Mouse (Mus musculus) liver, embryonic 11.5 days (tissue): Measurements from ENCODE around the gene Rinl. TPM values are rescaled to one million over a fixed set of nuclear protein-coding genes. Genes with fewer than 3 reads are reported as not detected.

Experiments used
- ATAC-seq: fragments of 200-750 bp; cut with Nextera tagmentation; replicated peaks from 2 replicates; pipeline ENCODE4 v1.8.0; 2017; ENCODE audit warnings: moderate number of reproducible peaks, mild to moderate bottlenecking, moderate TSS enrichment, moderate library complexity; ENCODE audit not compliant: low FRiP score
- DNase-seq: peaks from one replicate; pipeline ENCODE4 v3.0.0-alpha.2; 2017; ENCODE audit warnings: low spot score
- H3K27ac ChIP-seq: fragments of 300-500 bp; sonication (generic); 2 replicates; pipeline ENCODE4 v1.5.1; 2014; ENCODE audit warnings: mild to moderate bottlenecking, low read depth, low read length, control low read depth
- H3K27me3 ChIP-seq: fragments of 300-500 bp; sonication (generic); replicated peaks from 2 replicates; pipeline ENCODE4 v1.6.1; 2014; ENCODE audit warnings: low read length, mixed read lengths; ENCODE audit not compliant: control insufficient read depth, insufficient read depth
- H3K36me3 ChIP-seq: fragments of 300-500 bp; sonication (generic); 2 replicates; pipeline ENCODE4 v1.6.1; 2014; ENCODE audit warnings: mild to moderate bottlenecking, low read length, moderate library complexity, mixed read lengths; ENCODE audit not compliant: control insufficient read depth, insufficient read depth
- H3K4me1 ChIP-seq: fragments of 300-500 bp; sonication (generic); replicated peaks from 2 replicates; pipeline ENCODE4 v1.6.1; 2014; ENCODE audit warnings: low read length, mixed read lengths; ENCODE audit not compliant: control insufficient read depth, insufficient read depth
- H3K4me2 ChIP-seq: fragments of 300-500 bp; sonication (generic); 2 replicates; pipeline ENCODE4 v1.6.1; 2014; ENCODE audit warnings: mild to moderate bottlenecking, control low read depth, moderate library complexity
- H3K4me3 ChIP-seq: fragments of 300-500 bp; sonication (generic); 2 replicates; pipeline ENCODE4 v1.5.1; 2014; ENCODE audit warnings: low read depth, low read length, control low read depth
- H3K9ac ChIP-seq: fragments of 300-500 bp; sonication (generic); 2 replicates; pipeline ENCODE4 v1.6.1; 2014; ENCODE audit warnings: low read depth, low read length, control low read depth
- H3K9me3 ChIP-seq: fragments of 300-500 bp; sonication (generic); 2 replicates; pipeline ENCODE4 v1.6.1; 2016; ENCODE audit warnings: low read length, inconsistent platforms, mixed read lengths; ENCODE audit not compliant: control insufficient read depth
- WGBS: fragments of 180-500 bp; shearing (Covaris S2); extraction: QIAGEN DNeasy Blood & Tissue Kit; methylation state at CpG from one replicate; pipeline ENCODE4 v1.1.7; 2014; 5-methylcytosine and 5-hydroxymethylcytosine counted together
- polyA plus RNA-seq: library from polyadenylated mRNA; unstranded; fragments of >200 nt; fragmentation: Nextera tagmentation; extraction: Ambion mirVana; gene quantifications from 2 replicates; pipeline ENCODE4 v1.2.1, GENCODE M21; 2014

Gene Rinl
- polyA plus RNA-seq, 1 experiment from 2014 or later: 23.1 TPM

DNA sequence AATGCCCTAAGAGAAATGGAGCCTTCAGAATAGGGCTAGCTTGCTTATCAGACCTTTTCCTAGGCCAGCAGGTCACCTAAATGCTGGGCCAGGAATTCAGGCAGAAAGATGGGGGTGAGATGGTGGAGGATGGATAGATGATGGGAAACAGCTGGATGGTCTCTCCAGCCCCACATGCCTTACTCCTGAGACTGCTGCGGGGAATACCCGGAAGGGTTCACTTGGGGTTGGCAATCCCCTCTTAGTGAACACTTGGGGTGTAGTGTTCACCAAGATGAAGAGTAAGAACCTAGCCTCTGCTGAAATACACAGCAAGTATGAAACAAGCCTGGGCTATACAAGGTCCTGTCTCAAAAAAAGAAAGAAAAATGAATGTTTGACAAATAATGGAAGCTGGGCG, 466 bp downstream of the Rinl start:
- Histone ChIP-seq H3K9me3 (no peaks in the 10 kb centered on the region), H3K4me2 (no peak overlapping the region; the same call in 1 of the 2 replicates), H3K4me1 (peaks cover 7% of the 10 kb centered on the region), H3K36me3 (0 out of 2 replicates have a peak, but pooled peaks cover 2% of the 10 kb centered on the region), H3K27ac (no peak overlapping the region), H3K9ac (no peak overlapping the region), H3K4me3 (no peak overlapping the region), H3K27me3 (no peaks in the 10 kb centered on the region)
- 68% methylated on average over 3 of the region's 3 CpGs for WGBS
- DNase-seq (no peak), ATAC-seq (no peak)

DNA sequence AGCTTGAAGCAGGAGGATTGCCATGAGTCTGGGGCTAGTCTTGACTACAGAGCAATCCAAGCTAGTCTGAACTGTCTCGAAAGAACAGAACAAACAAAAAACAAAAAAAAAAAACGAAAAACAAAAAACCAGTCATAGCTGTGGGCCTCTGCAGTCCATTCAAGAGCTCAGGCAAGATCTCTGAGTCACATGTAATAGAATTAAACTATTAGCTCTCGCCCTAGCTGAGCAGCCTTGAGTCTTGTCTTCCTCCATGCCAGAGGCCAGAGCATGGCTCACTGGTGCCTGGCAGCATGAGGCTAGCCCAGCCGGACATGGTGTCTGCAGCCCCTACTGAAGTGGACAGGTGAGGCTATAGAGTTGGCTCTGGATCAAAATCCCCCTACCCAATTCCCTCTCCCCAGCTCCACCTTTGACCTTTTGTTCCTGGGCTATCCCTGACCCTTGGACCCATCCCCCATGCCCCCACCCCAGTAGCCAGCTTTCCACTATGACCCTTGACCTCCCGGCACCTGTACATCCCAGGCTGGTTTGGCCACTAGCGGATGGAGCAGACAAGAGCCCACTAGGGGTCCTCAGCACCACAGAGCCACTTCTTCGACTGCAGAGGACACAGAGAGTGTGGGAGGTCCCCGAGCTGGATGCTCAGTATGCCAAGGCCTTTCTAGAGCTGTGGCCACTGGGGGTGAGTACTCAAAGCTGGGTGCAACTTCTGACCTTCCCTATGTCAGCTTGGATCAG, 1.5 kb downstream of the Rinl start:
- Histone ChIP-seq H3K27ac (no peak overlapping the region), H3K9ac (no peak overlapping the region), H3K4me2 (no peak overlapping the region), H3K36me3 (0 out of 2 replicates have a peak, but pooled peaks cover 2% of the 10 kb centered on the region), H3K4me3 (no peak overlapping the region), H3K9me3 (no peaks in the 10 kb centered on the region), H3K27me3 (no peaks in the 10 kb centered on the region), H3K4me1 (peaks cover 7% of the 10 kb centered on the region)
- WGBS: 60% methylated on average over 8 of the region's 8 CpGs
- no peak for DNase-seq
- peak; percentile 15; the same call in 1 of the 2 replicates for ATAC-seq

DNA sequence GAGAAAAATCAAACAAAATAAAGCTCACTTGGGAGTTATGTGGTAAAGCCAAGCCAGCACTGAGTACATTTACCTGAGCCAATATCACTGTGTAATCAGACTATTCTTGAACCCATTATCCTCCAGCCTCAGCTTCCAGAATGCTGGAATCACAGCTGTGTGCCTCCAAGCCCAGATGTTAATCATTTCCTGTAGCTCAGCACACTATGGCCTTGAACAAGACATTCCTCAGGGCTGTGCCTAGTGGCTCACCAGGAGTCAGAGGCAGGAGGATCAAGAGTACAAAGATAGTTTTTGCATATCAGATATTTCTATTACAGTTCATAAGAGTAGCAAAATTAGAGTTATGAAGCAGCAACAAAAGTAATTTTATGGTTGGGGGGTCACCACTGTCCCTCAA, 2.9 kb downstream of the Rinl start:
- H3K9ac ChIP-seq: no peak overlapping the region
- H3K4me2 ChIP-seq: no peak overlapping the region
- DNase-seq: no peak
- H3K36me3 ChIP-seq: no peaks in the 10 kb centered on the region
- H3K27ac ChIP-seq: no peak overlapping the region
- ATAC-seq: no peak
- no peaks in the 10 kb centered on the region for H3K9me3 ChIP-seq
- H3K27me3 ChIP-seq: no peaks in the 10 kb centered on the region
- H3K4me1 ChIP-seq: peaks cover 7% of the 10 kb centered on the region
- H3K4me3 ChIP-seq: no peak overlapping the region

DNA sequence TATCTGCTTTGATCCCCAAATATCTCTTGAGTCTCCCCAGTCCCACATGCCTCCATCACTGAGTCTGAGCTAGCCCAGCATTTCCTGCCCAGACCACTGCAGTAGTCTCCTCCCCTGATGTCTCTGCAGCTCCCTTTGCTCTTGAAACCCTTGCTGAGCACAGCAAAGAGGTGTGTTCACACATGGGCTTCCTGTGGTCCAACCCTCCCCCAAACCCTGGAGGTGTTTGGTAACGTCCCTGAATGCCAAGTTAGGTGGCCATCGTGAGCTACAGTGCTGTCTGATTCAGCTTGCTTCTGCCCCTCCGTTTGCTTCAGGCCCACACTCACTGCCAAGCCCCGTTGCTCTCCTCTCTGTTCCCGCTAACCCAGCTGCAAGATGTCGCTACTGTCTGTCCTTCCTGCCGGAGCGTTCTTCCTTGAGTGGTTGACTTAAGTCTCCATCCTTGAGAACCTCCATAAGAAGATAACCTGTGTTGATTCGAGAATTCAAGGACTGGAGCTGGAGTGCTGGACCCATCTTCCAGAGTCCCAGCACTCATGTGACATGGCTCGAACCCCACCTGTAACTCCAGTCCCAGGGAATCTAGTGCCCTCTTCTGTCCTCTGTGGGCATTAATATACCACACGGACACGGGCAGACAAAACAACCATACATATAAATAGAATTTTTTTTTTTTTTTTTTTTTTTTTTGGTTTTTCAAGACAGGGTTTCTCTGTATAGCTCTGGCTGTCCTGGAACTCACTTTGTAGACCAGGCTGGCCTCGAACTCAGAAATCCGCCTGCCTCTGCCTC, 3.8 kb downstream of the Rinl start:
- no peak overlapping the region for H3K27ac ChIP-seq
- no peak for DNase-seq
- H3K27me3 ChIP-seq: no peaks in the 10 kb centered on the region
- ATAC-seq: no peak
- H3K36me3 ChIP-seq: no peaks in the 10 kb centered on the region
- H3K4me1 ChIP-seq: peaks cover 9% of the 10 kb centered on the region
- H3K9ac ChIP-seq: no peak overlapping the region
- H3K9me3 ChIP-seq: no peaks in the 10 kb centered on the region
- no peak overlapping the region for H3K4me2 ChIP-seq
- 69% methylated on average over 13 of the region's 14 CpGs for WGBS
- no peak overlapping the region for H3K4me3 ChIP-seq

DNA sequence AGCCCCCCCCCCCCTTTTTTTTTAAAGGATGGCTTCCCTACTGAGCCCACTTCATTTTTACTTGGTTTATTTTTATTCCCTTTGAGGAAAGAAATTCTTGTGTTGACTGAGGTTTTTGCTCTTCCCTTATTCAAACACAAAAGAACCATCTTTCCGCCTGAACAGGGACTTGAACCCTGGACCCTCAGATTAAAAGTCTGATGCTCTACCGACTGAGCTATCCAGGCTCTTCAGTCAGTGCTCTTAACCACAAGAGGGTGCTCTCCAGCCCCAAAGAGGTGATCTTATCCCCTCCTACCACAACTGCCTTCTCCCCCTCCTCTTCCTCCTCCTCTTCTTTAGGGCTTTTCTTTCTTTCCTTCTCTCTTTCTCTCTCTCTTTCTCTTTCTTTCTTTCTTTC, 5.1 kb downstream of the Rinl start:
- H3K4me3 ChIP-seq: no peak overlapping the region
- DNase-seq (no peak), ATAC-seq (no peak)
- H3K27me3 ChIP-seq: no peaks in the 10 kb centered on the region
- no peaks in the 10 kb centered on the region for H3K9me3 ChIP-seq
- H3K9ac ChIP-seq: no peak overlapping the region
- 17% methylated on average over 2 of the region's 2 CpGs for WGBS
- H3K36me3 ChIP-seq: no peaks in the 10 kb centered on the region
- no peak overlapping the region for H3K27ac ChIP-seq
- H3K4me1 ChIP-seq: peaks cover 7% of the 10 kb centered on the region
- no peak overlapping the region for H3K4me2 ChIP-seq

DNA sequence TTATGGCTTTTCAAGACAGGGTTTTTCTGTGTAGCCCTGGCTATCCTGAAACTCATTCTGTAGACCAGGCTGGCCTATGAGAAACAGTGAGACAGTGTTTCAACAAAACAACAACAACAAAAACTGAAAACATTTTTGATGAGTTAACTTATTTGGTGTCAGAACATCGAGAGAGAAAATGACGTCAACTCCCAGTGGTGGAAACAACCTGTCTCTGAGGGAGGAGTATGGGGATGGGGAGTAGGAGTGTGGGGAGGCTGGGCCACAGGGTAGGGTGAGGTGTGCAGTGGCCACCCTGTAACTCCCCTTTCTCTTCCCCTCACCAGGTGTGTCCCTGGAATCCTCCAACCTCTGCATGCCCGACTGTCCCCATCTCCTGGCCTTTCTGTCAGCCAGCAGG, 5.7 kb downstream of the Rinl start:
- Histone ChIP-seq H3K4me2 (no peak overlapping the region), H3K4me1 (peaks cover 2% of the 10 kb centered on the region), H3K27ac (no peak overlapping the region), H3K9me3 (no peaks in the 10 kb centered on the region), H3K27me3 (no peaks in the 10 kb centered on the region), H3K9ac (no peak overlapping the region), H3K36me3 (no peaks in the 10 kb centered on the region), H3K4me3 (no peak overlapping the region)
- DNase-seq (no peak), ATAC-seq (no peak)
- 74% methylated on average over 3 of the region's 3 CpGs for WGBS

DNA sequence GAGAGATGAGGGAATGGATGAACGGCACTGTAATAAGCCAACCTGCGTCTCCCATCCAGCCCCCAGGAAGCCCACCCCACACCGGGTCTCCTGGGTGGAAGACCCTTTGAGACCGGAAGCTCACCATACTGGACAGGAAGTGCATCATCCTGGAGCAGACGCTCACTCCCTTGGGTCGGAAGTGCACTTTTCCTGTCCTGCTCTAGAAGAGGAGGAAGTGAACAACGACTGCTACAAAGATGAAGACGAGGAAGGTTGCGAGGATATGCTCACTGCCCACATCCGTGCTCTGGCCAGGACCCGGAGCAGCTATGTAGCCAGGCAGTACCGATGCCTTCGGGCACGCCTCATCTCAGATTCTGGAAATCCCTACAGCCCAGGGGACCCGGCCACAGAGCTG, 7.1 kb downstream of the Rinl start:
- 33% methylated on average over 15 of the region's 15 CpGs for WGBS
- Histone ChIP-seq H3K27ac (peak overlapping the region; percentile 33), H3K27me3 (no peaks in the 10 kb centered on the region), H3K9ac (peak overlapping the region; percentile 75), H3K4me2 (peak overlapping the region; percentile 83), H3K4me1 (peaks cover 2% of the 10 kb centered on the region), H3K36me3 (no peaks in the 10 kb centered on the region), H3K4me3 (peak overlapping the region; percentile 51), H3K9me3 (no peaks in the 10 kb centered on the region)
- no peak for DNase-seq
- ATAC-seq: no peak

DNA sequence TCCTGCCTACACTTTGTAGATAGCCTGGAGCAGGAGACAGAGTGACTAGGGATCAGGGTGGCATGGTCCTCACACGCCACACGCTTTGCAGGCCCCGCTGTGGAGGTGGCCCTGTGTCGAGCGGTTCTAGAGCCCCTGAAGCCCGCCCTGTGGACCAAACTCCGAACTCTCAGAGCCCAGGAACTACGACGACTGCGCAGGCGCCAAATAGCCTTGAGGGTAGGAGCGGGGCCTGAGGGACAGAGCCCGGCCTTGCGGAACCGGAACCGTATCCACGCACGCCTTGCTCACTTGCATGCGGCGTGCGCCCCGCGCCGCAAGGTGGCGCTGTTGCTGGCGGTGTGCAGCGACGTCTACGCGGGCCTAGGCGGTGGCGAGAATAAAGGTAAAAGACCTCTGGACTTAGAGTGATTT, 7.8 kb downstream of the Rinl start:
- Histone ChIP-seq H3K27ac (peak overlapping the region; percentile 33), H3K27me3 (no peaks in the 10 kb centered on the region)
- WGBS: 7% methylated on average over 32 of the region's 32 CpGs

More for the DNA sequence above, 7.8 kb downstream of the Rinl start:
- peaks cover 4% of the 10 kb centered on the region for H3K4me1 ChIP-seq
- H3K36me3 ChIP-seq: no peaks in the 10 kb centered on the region
- DNase-seq: peak; percentile 78
- no peaks in the 10 kb centered on the region for H3K9me3 ChIP-seq
- H3K9ac ChIP-seq: peak overlapping the region; percentile 75
- ATAC-seq: peak; percentile 81
- H3K4me3 ChIP-seq: peak overlapping the region; percentile 51
- H3K4me2 ChIP-seq: peak overlapping the region; percentile 83
